Mouse (Mus musculus) heart, embryonic 14.5 days (tissue): ENCODE results near the gene Cdh22. TPM values are rescaled to one million over a fixed set of nuclear protein-coding genes. Genes with fewer than 3 reads are reported as not detected.

Source experiments
- ATAC-seq: fragments of 200-750 bp; cut with Nextera tagmentation; 2 replicates; pipeline ENCODE4 v1.8.0; 2017; ENCODE audit warnings: low read depth, moderate TSS enrichment; ENCODE audit not compliant: insufficient number of reproducible peaks, insufficient read depth, low FRiP score
- H3K27ac ChIP-seq, 2 experiments: fragments of 200-500 bp in 1 of 2; fragments of 300-500 bp in 1 of 2; sonication (generic) in 1 of 2; replicated peaks in 1 of 2; 2 replicates each; pipeline ENCODE4 v1.5.1; 2012 to 2014; ENCODE audit warnings: low read depth in 2 of 2, low read length in 2 of 2, control low read depth in 1 of 2, mild to moderate bottlenecking in 1 of 2, mixed read lengths in 1 of 2; ENCODE audit not compliant: control insufficient read depth in 1 of 2, insufficient read depth in 1 of 2
- H3K27me3 ChIP-seq: fragments of 300-500 bp; sonication (generic); 2 replicates; pipeline ENCODE4 v1.6.1; 2014; ENCODE audit warnings: mild to moderate bottlenecking, low read length, control low read depth; ENCODE audit not compliant: control insufficient read depth, insufficient read depth
- H3K36me3 ChIP-seq: fragments of 300-500 bp; sonication (generic); 2 replicates; pipeline ENCODE4 v1.6.1; 2014; ENCODE audit warnings: mild to moderate bottlenecking, control low read depth, low read length, mixed read lengths; ENCODE audit not compliant: control insufficient read depth, insufficient read depth
- H3K4me1 ChIP-seq, 2 experiments: fragments of 200-500 bp in 1 of 2; fragments of 300-500 bp in 1 of 2; sonication (generic) in 1 of 2; 2 replicates each; pipeline ENCODE4 v1.6.1; 2012 to 2014; ENCODE audit warnings: low read length in 2 of 2, control low read depth in 1 of 2, mixed read lengths in 1 of 2; ENCODE audit not compliant: control insufficient read depth in 2 of 2, insufficient read depth in 2 of 2
- H3K4me2 ChIP-seq: fragments of 300-500 bp; sonication (generic); 2 replicates; pipeline ENCODE4 v1.6.1; 2014; ENCODE audit warnings: mild to moderate bottlenecking, low read length
- H3K4me3 ChIP-seq, 2 experiments: fragments of 200-500 bp in 1 of 2; fragments of 300-500 bp in 1 of 2; sonication (generic) in 1 of 2; 2 replicates each; pipeline ENCODE4 v1.5.1; 2012 to 2014; ENCODE audit warnings: low read length in 2 of 2, mild to moderate bottlenecking in 2 of 2, control low read depth in 1 of 2, low read depth in 1 of 2, moderate library complexity in 1 of 2; ENCODE audit not compliant: control insufficient read depth in 1 of 2, insufficient read depth in 1 of 2
- H3K9ac ChIP-seq: fragments of 300-500 bp; sonication (generic); 2 replicates; pipeline ENCODE4 v1.6.1; 2014; ENCODE audit warnings: mild to moderate bottlenecking, low read length
- H3K9me3 ChIP-seq: fragments of 300-500 bp; sonication (generic); 2 replicates; pipeline ENCODE4 v1.6.1; 2016; ENCODE audit warnings: low read length, control low read depth; ENCODE audit not compliant: control insufficient read depth
- WGBS: fragments of 180-500 bp; shearing (Covaris S2); extraction: QIAGEN DNeasy Blood & Tissue Kit; methylation state at CpG from one replicate; pipeline ENCODE4 v1.1.7; 2014; 5-methylcytosine and 5-hydroxymethylcytosine counted together
- polyA plus RNA-seq: library from polyadenylated mRNA; unstranded; fragments of >200 nt; fragmentation: Nextera tagmentation; extraction: Ambion mirVana; gene quantifications from 2 replicates; pipeline ENCODE4 v1.2.1, GENCODE M21; 2014

The Cdh22 gene
- polyA plus RNA-seq, 1 experiment from 2014 or later, result 0.11 TPM

GRCm38 (mm10) chr2:165064489-165064888 is 170.2 kb downstream of the Cdh22 start:
- 0 out of 2 replicates have a peak, but pooled peaks cover 4% of the 10 kb centered on the region for H3K36me3 ChIP-seq
- H3K27me3 ChIP-seq, result no peaks in the 10 kb centered on the region
- no peak overlapping the region for H3K9ac ChIP-seq
- no peak overlapping the region for H3K27ac ChIP-seq
- WGBS, result 44% methylated on average over 7 of the region's 7 CpGs
- no peaks in the 10 kb centered on the region for H3K4me1 ChIP-seq
- H3K4me2 ChIP-seq, result no peak overlapping the region
- no peak overlapping the region for H3K4me3 ChIP-seq
- no peak for ATAC-seq
- no peaks in the 10 kb centered on the region for H3K9me3 ChIP-seq

GRCm38 (mm10) chr2:165061638-165062433 is 172.8 kb downstream of the Cdh22 start:
- Histone ChIP-seq H3K4me1 (no peaks in the 10 kb centered on the region), H3K4me2 (no peak overlapping the region), H3K36me3 (0 out of 2 replicates have a peak, but pooled peaks cover 4% of the 10 kb centered on the region), H3K9ac (no peak overlapping the region), H3K4me3 (no peak overlapping the region), H3K27ac (no peak overlapping the region), H3K27me3 (peaks cover 3% of the 10 kb centered on the region; the same call in 1 of the 2 replicates), H3K9me3 (no peaks in the 10 kb centered on the region)
- 66% methylated on average over 16 of the region's 16 CpGs for WGBS
- ATAC-seq, result no peak

Other genes starting within 250 kb of the Cdh22 start
- 34.1 and 35.7 TPM in 2 replicates for gene Ncoa5, start 200.0 kb downstream of the Cdh22 start, polyA plus RNA-seq
- gene Cd40, start 179.2 kb downstream of the Cdh22 start, polyA plus RNA-seq, result 5.8 and 8.6 TPM in 2 replicates
- gene 1700025C18Rik, start 144.1 kb downstream of the Cdh22 start, polyA plus RNA-seq, result not detected in 2 replicates
- 34.0 and 38.0 TPM in 2 replicates for gene Slc35c2, start 53.0 kb upstream of the Cdh22 start, polyA plus RNA-seq
- 40.1 and 44.9 TPM in 2 replicates for gene Elmo2, start 91.6 kb upstream of the Cdh22 start, polyA plus RNA-seq
- 0.39 TPM in 1 of 2 replicates, not detected in the other for gene Zfp663, start 133.9 kb upstream of the Cdh22 start, polyA plus RNA-seq
- 6.6 and 6.7 TPM in 2 replicates for gene Zfp334, start 153.4 kb upstream of the Cdh22 start, polyA plus RNA-seq
- not detected in 2 replicates for gene Ocstamp, start 165.6 kb upstream of the Cdh22 start, polyA plus RNA-seq
- 0.11 and 0.26 TPM in 2 replicates for gene Slc13a3, start 238.4 kb upstream of the Cdh22 start, polyA plus RNA-seq